Mouse (Mus musculus) small intestine, adult 2 months (tissue): ENCODE measurements around the gene Grik3.

ENCODE experiments used
- CTCF ChIP-seq: fragments of 200-500 bp; IDR thresholded peaks from 2 replicates; pipeline ENCODE4 v1.5.1; 2012; ENCODE audit warnings: low read depth, mild to moderate bottlenecking, control low read depth, inconsistent platforms, low read length, moderate library complexity, mixed read lengths; ENCODE audit not compliant: insufficient replicate concordance, insufficient read length; ENCODE audit errors: extremely low read depth
- POLR2A ChIP-seq: fragments of 200-500 bp; IDR thresholded peaks from 2 replicates; pipeline ENCODE4 v1.6.1; 2012; ENCODE audit warnings: low read depth, mild to moderate bottlenecking, control low read depth, inconsistent platforms, low read length, moderate library complexity

DNA sequence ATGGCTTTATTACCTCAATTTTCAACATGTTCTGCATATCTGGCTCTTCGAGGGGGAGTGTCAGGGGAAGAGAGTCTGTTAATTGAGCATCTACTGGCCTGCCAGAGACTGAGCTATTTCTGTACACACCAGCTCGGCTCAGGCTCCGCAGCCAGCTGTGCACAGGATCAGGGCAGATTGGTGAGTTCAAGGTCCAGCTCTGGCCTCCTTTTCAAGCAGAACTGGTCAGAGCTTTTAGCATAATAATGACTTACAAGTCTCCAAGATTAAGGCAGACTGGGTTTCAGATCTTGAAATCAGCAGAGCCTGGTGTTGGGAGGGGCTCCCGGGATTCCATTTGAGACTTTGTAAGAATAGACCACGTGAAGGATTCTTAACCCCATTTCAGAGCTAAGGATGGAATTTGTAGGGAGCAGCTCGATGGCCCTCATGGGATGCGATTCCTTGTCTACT lies 55.3 kb downstream of the Grik3 start:
- no peak for TF ChIP-seq CTCF
- no peak for TF ChIP-seq POLR2A
